Mouse (Mus musculus): Measurements from ENCODE around the gene Srp72.

GRCm38 (mm10) chr5:76945678-76946033 lies 28.8 kb upstream of the Srp72 start:
- TF ChIP-seq CTCF (IDR thresholded peaks at IDR 0.05; ENCODE audit: insufficient read depth, low read length), result no peak
- TF ChIP-seq POLR2A (IDR thresholded peaks at IDR 0.05; ENCODE audit: borderline replicate concordance, extremely low read depth, low read depth, low read length), result no peak
